Mouse (Mus musculus): ENCODE results near the gene Gm21964.

The Gm21964 gene

DNA sequence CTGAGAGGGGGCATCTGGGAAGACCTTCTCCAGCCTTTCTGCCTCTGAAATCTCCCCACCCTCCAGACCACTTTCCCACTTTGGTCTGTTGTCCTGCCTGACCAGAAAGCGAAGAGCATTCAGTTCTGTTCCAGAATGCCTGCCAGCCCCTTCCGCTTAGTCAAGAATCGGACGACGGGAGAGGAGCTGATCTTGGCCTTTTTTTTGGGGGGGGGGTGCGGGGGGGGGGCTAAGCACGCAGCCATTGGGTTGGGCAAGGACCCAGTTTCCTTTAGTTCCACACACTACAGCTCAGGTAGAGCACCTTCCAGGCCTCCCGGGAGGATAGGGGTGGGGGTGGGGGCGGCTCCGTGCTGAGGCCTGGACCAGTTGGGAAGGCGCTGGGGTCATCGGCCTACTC, at the start of gene Gm21964:
Gm21964 (plus strand) TSS at position 301 of the 400 bp plus-strand sequence.
- DNase-seq = no peak

DNA sequence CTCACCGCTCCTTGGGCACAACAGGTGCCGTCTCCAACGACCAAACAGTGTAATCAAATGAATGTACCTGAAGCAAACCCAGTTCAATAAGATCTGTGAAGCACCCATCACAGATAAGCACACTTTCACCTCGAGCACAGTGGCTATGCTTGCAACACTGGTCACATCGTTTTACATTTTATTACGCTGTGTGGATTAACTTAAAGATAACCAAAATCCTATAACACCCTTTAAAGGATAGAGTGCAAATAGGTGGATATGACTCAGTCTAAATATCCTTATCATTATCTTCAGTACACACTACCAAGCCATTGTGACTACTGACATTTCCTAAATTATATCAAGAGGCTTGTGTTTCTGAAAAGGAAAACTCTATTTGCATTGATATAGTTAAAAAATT, 49.8 kb upstream of the Gm21964 start:
- no peak for DNase-seq

DNA sequence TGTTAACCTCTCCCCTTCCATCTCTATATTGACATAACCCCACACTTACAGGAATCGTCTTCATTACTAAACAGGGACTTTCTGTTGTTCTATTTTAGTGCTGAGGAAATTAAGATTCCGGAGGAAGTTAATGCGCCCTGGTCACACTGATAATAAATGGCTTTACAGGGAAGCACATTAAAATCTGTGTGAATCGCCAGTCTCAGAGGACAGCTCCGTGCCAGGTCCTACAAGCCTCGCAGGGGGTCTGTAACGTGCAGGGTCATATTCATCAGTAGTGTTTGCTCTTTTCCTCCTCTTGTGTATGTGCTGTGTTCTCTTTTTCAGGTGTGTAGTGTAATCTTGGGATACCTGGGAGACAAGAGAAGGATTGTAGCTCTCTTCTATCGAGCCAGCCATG, 42.8 kb upstream of the Gm21964 start:
- DNase-seq = no peak

DNA sequence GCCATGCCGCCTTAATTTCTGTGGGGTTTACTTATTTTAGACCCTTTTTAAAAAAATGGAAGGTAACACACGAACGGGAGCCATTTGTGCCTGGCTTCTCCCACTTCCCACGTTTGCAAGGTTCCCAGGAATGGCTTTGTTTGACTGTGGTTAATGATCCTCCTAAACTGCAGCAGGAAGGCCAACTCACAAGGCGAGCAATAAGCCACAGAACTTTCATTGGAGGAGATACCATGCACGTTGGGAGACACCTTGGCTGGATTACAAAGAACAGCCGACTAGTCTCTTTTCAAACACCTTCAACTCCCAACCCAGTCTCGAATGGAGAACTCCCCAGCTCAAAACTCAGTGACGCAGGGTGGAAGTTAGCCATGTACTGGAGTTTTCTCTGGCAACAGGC, 36.8 kb upstream of the Gm21964 start:
- no peak for DNase-seq

DNA sequence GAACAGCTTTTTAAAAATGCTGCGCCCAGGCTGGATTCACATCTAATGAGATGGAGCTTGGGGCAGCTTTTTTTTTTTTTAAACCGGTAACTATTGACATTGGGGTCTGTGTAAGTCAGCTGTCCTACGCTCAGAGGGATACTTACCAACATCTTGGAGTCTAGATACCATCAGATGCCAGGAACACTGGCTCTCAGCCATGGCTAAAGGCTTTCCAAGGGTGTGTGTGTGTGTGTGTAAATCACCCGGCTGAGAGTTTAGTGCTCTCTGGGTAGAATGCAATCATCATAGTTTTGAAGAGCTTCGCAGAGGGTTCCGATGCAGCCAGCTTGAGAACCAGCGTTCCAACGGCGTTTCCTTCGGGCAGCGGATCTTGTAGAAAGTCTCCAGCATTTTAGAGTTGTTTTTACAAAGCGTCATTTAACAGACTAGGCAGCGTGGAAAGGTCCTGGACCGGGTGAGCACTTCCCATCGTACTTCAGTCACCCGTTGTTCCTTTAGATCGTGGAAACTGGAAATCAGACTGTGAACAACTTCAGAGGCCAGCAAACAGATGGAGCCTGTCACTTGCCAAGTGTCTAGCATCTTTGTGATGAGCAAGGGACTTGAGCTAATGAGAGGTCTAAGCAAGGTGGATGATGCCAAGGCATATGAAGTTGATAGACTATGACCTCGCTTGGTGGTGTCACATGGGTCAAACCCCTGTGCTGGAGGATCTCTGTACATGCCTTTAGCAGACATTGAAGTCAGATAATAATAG, 36.2 kb upstream of the Gm21964 start:
- no peak for DNase-seq

DNA sequence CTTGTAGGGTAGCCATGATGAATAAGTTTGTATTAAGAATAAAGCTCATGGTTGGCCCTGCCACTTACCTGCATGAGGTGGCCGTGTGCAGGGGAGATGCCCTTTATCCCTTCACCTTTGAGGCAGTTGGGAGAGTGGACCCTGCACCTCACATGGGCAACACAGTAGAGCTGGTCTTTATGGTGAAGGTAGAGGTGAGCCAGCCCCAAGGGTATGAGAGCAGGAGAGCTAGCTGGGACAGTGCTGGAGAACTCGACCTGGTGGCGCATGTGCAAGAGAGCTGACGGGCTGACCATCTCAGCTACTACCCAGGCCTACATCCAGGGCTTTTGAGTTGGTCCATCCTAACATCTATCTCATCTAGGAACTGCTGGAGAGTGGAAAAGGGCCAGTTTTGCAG, 35.3 kb upstream of the Gm21964 start:
- DNase-seq = no peak

DNA sequence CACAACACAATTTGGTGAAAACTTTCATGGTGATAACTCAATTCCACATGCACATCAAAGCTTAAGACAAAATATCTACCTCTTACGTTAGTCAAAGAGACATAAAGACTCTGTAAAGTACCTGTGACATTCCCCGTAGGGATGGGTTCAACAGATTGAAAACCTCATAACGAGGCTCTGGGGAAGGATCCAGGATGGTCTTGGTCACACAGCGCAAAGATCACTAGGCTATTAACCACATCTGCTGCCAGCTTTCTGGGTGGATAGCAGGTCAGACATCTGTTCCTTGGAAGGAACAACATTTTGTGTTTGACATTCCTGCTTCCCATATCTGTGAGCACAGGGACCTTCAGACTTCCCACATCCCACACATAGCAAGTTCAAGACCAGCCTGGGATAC, 31.3 kb upstream of the Gm21964 start:
- no peak for DNase-seq

DNA sequence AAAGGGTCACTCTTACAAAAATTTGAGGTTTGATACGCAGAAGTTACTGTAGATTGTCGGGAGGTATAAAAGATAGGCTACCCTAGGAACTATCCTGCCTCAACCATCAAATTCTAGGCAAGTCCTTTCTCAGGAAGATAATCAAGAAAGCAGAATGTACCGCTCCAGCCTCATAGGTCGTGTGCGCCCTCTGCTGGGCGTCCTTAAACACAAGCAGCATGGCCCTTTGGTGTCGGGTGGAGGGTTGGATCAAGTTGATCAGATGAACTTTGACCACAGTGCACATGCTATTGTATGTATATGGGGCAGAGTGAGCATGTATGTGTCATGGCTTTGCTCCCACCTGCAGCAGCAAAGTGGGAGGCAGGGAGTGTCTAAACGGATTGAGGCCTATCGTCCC, 29.4 kb upstream of the Gm21964 start:
- peak; percentile 67 for DNase-seq

DNA sequence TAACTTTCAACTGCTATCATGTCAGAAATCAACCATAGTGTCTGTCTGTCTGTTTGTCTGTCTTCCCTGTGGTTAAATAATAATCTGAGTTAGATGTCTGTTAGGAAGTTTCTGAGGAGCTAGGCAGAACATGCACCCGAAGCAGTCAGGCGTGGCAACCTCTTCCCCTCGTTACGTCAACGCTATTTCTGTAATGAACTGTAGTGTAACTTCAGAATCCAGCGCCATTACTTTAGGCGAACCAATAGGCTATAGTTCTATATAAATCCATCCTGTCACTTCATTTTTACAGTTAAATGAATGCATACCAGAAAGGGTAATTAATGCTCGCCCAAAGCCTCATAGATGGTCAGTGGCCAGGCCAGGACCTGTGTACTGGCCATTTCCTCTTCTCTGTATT, 26.5 kb upstream of the Gm21964 start:
- DNase-seq = no peak

DNA sequence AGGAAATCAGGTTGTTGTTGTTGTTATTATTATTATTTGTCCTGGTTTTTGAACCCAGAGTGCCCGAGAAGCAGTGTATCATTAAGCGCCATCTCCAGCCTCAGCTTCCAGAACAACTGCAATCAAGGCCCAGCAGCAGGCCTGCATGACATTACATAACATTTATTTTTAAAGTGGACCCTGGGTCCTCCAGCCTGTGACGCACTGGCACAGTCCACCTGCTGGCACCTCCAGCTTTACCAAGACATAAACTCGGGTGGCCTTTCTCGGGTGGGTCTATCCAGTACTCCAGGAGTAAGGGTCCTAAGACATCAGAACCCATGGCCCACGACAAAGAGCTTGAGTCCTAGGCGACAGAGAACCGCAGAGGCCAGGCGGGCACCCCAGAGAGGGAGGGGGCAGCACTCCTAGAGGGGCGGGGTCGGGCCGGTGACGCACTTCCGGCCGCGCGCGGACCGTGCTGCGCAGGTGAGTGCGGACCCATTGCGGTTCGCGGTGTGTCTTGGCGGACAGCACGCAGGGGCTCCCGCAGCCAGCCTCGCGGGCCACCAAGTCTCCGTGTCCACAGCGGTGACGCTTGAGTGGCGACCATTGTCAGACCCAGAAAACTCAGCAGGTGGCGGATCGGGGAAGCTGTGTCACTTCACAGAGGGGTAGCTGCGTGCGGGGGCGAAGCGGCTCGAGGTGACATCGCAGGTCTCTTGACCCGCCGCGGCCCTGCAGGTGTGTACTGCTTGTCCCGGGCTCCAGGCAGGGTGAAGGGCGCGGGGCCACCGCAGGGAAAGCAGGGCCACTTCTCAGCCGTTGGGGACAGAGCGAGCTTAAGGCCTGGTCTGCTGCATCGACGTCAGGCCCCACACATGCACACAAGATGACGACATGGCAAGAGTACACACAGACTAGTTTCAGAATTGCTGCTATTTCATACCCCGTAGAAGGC, 21.5 kb upstream of the Gm21964 start, which contains the start of gene Zfp612:
Zfp612 (plus strand) TSS at position 465 of the 940 bp plus-strand sequence.
- DNase-seq = peak; percentile 59

DNA sequence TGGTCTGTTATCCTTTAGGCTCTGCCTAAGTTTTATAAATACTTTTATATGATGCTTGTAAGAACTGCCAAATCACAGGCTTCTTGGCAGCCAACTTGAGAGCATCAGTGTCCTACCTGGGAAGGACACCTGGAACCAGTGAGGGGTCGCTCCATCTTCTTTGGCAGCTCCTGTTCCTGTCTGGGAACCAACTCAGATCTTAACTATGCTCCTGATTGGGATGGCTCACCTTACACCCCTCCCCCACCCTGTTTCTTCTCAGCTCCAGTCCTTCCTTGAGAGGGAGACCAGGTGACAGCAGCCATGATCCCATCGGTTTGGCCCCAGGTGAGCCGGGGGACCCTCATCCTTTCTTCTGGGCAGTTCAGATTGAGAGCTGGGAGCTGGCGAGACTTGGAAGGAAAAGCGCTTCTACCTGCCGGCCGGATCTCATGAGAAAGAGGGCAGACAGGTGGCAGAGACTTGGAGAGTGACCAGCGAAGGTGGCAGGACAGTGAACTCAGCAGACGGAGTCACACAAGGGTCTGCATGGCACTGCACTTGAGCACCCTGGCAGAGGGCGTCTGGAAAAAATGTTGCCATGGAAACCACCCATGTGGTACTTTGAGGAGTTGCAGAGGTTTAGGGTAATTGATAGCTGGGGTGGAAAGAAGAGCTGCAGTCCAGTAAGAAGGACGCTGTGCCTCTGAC, 18.4 kb upstream of the Gm21964 start:
- DNase-seq = no peak

DNA sequence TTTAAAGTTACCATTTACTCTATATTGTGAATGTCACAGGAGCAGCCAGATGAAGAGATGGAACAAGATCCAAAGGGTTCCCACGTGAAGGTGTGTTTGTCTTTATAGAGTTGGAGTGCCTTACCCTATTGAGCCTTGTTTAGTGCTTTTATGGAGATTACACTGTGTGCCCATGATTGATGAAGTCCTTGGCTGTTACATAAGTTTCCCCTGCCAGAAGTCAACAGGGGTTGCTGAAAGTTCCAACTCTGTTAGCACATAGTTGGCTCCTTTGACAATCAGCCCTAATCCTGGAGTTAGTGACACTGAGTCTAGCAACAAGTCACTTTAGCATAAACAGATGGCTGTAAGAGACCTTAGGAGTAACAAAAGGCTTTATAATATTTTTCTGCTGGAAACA, 9.1 kb upstream of the Gm21964 start:
- peak; percentile 64 for DNase-seq

DNA sequence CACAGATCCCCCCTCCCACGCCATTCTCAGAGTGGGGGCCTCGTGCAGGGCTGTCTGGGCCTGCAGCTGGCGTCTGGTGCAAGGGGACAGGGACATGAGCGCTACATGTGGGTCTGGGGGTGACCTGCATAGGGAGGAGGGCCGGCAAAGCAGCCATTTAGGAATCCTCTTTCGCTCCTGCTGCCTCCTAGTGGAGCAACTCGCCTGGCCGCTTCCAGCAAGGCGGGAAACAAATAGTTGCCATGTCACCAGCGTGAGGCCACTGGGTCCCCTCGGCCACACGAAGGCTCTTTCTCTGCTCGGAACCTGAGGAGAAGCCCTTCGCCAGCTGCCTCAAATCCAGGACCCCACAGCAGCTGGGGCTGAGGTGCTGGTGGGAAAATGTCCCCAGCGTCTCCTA, 669 bp downstream of the Gm21964 start:
- DNase-seq = no peak

DNA sequence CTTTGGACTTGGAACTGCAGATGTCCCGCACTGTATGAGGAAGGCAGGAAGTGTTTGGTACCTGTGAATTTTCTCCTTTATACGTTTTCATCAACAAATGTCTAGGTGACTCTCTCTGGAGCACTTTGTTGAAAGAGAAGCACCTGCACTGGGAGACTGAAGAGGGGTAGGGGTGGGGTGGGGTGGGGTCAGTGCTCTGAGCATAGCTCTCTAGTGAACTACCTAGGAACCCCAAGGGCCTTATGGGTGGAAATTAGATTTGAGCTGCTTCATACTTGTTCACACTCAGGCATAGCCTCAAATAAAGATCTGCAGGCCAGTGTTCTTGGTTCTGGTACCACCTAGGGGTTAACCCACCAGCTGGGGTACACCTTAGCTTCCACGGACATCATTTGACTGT, 1.6 kb downstream of the Gm21964 start, which contains the start of gene Gm17720:
Gm17720 (minus strand) TSS at position 101 of the 400 bp plus-strand sequence.
- no peak for DNase-seq

DNA sequence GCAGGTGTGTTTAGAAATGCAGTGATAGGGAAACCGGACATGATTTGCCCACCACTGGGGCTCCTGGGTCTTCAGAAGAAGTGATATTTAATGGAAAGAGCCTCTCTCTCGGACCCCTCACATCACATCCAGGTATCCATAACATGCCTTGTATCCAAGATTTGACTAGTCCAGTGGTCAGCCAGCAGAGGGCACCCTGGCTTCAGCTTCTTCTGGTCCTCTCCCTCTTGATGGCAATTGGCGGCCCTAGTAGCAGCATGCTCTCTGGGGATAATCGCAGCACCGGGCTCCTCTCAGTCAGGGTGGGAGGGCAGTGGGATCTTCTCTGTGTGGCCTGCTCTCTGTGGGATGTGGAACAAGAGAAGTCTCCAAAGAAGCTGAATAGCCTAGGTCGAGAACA, 18.7 kb downstream of the Gm21964 start:
- peak; percentile 14 for DNase-seq

DNA sequence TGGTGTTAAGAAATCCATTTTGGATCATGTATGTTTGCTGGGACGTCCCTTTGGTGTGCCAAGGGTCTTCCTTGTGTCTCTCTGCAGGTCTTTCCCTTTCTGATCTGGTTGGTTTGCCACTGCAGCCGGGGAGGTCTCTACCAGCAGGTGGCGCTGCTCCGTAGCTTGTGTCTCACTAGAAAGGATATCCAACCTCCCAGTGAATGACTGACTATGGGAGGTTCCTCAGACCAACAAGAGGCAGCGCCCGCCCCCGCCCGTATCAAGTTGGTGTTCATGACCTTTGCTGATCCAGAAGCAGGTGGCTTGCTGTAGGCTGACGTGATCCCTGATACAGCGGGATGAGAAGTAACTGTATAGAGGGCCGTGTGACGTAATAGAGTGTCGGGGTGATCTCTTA, 29.5 kb downstream of the Gm21964 start:
- peak; percentile 77 for DNase-seq

DNA sequence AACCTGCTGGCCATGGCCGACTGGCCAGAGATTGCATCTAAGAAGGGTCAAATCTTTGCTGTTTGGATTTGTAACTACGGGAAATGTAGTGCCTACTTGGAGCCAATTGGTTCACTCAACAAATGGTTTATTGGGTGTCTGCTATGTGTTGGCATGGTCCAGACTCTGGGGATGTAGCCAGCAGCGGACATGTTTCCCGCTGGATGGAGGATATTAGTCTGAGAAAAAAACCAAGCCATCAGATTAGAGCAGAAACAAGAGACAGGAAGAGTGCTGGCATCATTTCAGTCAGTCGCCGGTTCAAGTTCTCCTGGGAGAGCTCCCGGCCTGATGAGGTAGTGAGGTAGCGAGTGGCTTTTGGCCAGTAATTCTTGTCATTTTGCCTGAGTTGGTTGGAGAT, 33.2 kb downstream of the Gm21964 start:
- no peak for DNase-seq

DNA sequence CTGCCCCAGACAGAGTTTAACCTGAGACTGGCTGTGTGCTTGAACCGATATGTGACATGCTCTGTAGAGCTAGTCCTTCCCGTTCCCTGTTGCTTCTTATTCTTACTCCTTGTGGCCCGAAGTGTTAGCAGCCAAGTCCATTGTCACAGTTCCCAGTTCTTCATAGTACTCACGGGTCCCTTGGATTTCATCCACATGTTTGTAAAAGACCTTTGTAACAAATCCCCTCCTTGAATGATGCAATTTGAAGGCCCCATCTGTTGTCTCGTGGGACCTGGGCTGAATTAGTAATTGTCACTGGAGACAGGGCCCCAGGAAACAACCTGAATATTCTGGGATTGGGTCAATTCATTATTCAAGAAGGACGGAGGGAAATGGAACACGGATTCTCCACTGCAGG, 34.5 kb downstream of the Gm21964 start:
- DNase-seq = no peak

DNA sequence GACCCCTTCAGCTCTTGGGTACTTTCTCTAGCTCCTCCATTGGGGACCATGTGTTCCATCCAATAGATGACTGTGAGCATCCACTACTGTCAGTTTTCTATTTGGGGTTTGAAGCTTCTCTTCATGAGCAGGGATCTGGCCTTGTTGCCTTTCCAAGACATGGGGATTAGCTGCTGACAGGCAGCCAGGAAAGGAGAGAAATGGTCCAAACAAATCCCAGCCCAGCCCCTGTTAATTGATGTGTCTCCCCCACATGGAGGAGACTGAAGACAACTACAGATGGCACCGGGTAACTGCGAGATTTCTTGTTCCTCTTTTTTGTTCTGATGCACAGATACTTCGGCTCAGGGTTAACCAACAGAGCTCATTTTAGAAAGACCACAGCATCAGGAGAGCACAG, 39.1 kb downstream of the Gm21964 start:
- no peak for DNase-seq

DNA sequence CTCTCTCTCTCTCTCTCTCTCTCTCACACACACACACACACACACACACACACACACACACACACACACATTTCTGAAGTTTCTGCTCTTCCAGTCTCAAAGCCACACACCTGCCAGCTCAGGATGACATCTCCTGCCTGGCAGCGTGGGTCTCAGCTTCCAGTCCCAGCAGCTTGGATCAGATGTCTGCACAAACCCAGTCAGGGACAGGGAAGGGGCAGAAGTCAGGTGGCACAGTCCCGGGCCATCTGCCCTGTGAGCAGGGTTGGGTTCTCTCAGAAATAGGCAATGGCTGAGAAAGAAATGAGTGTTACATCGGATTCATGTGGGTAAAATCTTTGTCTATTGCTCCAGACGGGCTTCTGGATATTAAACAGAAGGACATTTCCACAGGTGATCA, 39.8 kb downstream of the Gm21964 start:
- DNase-seq = no peak

DNA sequence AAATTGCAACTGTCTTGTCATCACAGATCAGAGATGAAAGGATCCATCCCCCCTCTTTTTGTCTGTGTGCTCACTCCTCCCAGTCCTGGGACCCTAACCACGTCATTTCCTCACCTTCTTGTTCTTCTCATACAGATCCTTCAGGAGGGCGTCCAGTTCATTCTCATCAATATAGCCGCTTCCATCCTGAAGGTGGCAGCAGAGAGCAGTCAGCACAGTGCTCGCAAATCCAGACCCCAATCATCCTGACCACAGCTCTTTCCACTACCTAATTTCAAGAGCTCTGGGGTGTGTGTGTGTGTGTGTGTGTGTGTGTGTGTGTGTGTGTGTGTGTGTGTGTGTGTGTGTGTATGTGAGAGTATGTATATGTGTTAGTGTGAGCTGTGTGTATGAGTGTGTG, 44.5 kb downstream of the Gm21964 start:
- peak; percentile 59 for DNase-seq

DNA sequence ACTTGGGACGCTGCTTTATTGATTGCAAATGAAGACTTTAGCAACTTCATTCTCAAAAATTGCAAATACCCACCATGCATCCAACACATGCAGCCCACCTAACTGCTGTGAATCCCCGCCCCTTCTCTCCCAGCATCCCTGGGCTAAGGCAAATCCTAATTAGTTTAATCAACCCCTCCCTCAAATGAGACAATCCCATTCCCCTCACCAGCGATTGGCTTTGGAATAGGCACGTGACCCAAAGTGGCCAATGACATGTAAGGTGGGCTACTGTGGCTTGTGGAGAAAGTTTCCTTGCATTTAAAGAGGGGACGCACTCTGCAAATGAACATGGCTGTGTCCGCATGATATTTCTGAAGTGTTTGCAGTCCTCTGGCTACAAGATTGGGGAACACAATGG, 51.9 kb downstream of the Gm21964 start:
- DNase-seq = no peak

All from lung, postnatal 10 days (tissue).